Mouse (Mus musculus): ENCODE measurements around the gene Tox2.
A peak's percentile ranks its signal among the peaks of the same experiment; 100 is the strongest.

Gene Tox2

DNA sequence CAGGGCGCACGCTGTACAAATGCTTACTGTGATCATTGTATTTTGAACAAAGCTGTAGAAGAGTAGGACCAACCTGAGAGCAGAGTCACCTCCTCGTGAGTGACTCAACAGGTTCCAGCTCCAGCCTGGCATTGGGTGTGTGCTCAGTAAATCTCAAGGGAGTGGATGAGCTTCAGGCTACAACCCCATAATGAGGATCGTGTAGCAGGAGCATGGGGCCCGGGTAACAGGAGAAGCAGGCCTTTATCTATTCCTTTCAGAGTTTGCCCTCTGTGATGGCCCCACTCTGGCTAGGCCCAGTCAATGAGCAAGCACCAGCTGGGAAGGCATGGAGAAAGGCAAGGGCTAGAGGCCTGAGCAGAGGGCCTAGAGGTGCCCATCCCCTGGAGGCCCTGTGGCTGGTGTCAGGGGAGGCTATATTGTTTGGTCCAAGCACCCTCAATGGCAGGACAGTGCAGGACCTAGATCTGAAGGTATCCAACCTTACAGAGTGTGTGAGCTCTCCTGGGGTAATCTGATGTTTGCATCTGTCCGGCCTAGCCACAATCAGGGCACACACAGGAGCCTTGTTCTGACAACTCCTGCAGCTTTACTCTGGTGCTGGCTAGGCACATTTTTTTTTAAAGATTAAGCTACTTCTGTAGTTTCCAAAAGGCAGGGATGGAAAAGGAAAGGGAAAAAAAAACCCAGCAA lies 58.6 kb downstream of the Tox2 start:
- DNase-seq, result no peak

DNA sequence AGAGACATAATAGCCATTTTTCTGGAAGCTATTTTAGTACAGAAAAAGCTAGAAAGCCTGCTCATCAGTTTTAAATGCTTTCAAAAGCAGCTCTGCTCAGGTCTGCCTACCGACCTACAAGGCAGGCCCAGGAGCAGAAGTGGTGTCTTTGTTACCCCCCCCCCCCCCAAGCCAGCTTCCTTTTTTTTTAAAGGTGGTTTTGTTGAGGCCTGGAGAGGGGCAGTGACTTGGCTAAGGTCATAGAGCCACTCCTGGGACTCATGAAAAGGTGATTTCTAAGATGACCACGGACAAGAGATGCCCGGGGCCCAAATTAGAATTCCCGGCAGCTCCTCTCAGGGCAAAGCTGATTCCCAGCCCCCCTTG lies 59.1 kb downstream of the Tox2 start:
- no peak for DNase-seq

- no peak for DNase-seq
Observed at GRCm38 (mm10) chr2:163267097-163267496, 64.2 kb downstream of the Tox2 start.

- no peak for DNase-seq
Observed at GRCm38 (mm10) chr2:163271581-163272492, 68.9 kb downstream of the Tox2 start.

GRCm38 (mm10) chr2:163273815-163274214 lies 70.9 kb downstream of the Tox2 start:
- DNase-seq, result no peak

- no peak for DNase-seq
Observed at GRCm38 (mm10) chr2:163275986-163276385, 73.1 kb downstream of the Tox2 start.

DNA sequence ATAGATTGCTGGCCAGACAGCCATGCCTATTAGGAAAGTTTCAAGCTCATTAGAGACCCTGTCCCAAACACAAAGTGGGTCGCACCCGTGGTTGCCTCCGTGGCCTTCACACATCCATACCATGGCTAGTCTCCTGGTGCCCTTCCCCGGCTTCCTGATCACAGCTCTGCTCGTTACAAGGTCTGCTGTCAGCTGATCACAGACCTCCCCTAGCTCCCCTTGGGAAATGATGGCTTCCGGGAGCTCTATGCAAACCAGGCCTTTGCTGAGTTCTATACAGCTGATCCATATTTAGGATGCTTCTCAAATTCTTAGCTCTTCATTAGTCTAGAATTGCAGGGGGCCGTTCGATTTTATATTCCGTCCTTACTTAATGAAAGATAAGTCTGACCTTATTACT lies 75.1 kb downstream of the Tox2 start:
- DNase-seq, result no peak

- no peak for DNase-seq
Observed at GRCm38 (mm10) chr2:163280636-163281322, 77.9 kb downstream of the Tox2 start.

- no peak for DNase-seq
Observed at GRCm38 (mm10) chr2:163284856-163285255, 81.9 kb downstream of the Tox2 start.

GRCm38 (mm10) chr2:163285335-163285734 lies 82.4 kb downstream of the Tox2 start:
- DNase-seq, result no peak

DNA sequence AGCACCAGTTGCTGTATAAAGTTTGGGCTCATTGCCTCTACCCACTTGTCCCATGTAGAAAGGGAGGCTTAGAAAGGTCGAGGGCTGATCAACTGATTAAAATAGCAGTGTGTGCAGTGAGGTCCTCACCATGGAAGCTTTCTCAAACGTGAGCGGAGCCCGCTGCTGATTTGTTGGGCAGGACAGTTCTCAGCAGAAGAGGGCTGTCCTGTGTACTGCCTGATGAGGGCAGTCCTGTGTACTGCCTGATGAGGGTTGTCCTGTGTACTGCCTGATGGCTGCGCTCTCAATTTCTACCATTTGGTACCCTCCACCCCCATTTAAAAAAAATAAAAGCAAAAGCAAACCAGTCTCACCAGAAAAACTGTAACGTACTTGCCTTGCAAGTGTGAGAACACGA lies 82.8 kb downstream of the Tox2 start:
- DNase-seq, result no peak

DNA sequence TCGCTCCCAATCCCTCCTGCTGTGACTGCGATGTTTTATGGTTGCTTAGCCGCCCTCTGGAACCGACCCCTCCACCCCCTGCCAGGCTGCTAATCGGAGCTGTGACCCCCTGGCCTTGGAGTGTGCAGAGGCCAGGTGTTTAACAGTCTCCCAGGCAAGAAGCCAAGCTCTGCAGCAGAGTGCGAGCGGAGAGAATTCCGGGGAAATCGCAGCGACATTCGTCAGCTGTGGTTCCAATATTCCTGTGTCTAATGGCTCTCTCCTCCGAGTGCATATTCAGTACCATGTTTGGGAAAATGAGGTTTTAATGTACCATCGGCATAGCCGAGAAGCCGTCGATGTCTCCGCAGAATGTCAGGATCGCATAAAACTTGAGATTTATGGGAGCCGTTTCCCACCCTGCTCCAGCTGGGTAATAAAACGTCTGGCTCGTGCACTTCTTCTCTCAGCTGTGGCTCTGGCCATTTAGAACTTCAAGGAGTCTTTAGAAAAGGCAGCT lies 86.0 kb downstream of the Tox2 start:
- DNase-seq, result no peak

DNA sequence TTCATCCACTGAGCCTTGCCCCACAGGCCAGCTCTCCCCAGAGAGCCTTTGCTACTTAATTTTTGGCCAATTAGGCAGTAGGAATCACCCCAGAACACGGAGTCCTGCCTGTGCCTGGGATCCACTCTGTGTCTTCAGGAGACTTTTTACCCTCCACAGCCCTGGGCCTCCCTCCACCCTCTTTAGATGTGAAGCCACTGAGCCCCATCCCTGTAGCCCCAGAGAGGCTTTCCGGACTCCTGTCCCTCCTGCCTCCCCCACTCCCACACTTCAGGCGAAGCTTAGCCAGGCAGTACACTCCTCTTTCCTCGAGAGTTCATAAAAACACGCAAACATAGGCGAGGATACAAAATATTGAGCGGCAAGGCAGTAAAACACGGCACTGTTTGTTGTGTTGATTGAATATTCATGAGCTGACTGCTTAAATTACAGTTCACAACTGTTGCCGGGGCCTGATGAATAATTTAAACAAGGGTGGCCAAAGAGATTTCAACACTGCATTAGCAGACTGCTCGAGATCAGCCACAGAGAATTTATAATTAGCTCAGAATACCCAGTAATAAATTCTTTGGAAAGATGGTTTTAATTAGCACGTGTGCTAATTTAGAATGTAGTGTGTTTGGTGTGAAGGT lies 94.2 kb downstream of the Tox2 start:
- no peak for DNase-seq

- DNase-seq, result no peak
Observed at GRCm38 (mm10) chr2:163300069-163301060, 97.4 kb downstream of the Tox2 start.

- DNase-seq, result no peak
Observed at GRCm38 (mm10) chr2:163301641-163302040, 98.7 kb downstream of the Tox2 start.

- DNase-seq, result peak; percentile 34
Observed at GRCm38 (mm10) chr2:163303037-163303436, 100.1 kb downstream of the Tox2 start.

- no peak for DNase-seq
Observed at GRCm38 (mm10) chr2:163309376-163309775, 106.5 kb downstream of the Tox2 start.

DNA sequence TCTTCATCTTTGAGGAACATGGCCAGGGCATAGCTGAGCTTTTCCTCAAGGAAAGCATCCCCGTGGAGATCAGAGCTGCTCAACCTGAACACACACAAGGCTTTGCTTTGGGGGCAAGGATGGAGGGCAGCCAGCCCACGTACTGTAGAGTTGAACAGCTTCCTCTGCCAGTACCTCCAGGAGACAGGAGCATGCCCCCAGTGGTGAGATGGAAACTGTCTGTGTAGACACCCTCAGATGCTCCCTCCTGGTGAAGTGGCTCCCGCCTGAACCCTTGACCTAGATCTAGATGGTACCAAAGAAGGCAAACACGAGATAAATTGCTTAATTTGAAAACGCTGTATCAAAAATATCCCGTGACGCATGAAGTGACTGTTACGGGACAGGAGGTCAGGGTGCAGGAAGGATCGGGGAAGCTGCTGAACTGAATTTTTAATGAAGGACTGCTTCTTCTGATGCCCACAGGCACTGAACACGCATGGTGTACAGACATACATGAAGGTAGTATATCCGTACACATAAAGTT lies 107.3 kb downstream of the Tox2 start:
- DNase-seq, result no peak

DNA sequence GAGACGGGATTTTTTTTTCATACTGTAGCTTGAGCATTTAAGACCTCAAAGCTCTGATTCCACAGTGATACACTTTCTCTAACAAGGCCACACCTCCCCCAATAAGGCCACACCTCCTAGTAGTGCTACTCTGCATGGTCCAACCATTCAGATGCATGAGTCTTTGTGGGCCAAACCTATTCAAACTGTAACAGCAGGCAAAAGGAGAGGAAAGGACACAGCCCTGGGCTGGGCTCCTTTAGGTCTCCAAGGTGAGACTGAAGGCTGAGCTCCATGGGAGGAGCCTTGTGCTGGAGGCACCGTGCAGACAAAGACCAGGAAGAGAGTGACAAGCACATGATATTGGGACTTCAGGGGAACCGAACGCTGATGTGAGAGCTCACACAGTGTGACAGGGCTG lies 114.4 kb downstream of the Tox2 start:
- no peak for DNase-seq

DNA sequence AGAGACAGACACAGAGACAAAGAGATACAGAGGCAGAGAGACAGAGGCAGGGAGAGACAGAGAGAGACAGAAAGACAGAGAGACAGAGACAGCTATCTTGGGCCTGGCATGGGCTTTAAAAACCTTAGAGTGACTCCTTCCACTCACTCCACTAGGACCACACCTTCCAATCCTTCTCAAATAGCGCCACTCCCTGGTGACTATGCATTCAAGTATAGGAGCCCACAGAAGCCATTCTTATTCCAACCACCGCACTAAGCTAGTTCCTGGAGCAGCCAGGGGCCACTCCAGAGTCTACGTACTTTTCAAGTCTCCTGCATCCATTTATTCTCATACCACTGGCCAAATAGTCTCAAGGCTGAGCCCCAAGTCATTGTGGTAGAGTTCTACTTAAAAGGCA lies 115.9 kb downstream of the Tox2 start:
- no peak for DNase-seq

GRCm38 (mm10) chr2:163323163-163323562 lies 120.2 kb downstream of the Tox2 start:
- no peak for DNase-seq

Data from cerebellum, adult 8-10 months (tissue).